Mouse (Mus musculus): ENCODE results near the gene Fzd10.

Fzd10 gene

GRCm38 (mm10) chr5:128601036-128602019 is 684 bp downstream of the Fzd10 start:
- no peak for DNase-seq (ENCODE audit: low spot score)

GRCm38 (mm10) chr5:128603693-128604092 is 3.0 kb downstream of the Fzd10 start:
- no peak for DNase-seq (ENCODE audit: low spot score)

GRCm38 (mm10) chr5:128606596-128606995 is 6.0 kb downstream of the Fzd10 start:
- DNase-seq (ENCODE audit: low spot score), result no peak

GRCm38 (mm10) chr5:128609091-128609490 is 8.4 kb downstream of the Fzd10 start:
- DNase-seq (ENCODE audit: low spot score), result no peak

- no peak for DNase-seq (ENCODE audit: low spot score)
Observed at GRCm38 (mm10) chr5:128617621-128618020, 17.0 kb downstream of the Fzd10 start.

GRCm38 (mm10) chr5:128619987-128620386 is 19.3 kb downstream of the Fzd10 start:
- DNase-seq (ENCODE audit: low spot score), result no peak

GRCm38 (mm10) chr5:128620408-128620807 is 19.8 kb downstream of the Fzd10 start:
- no peak for DNase-seq (ENCODE audit: low spot score)

- no peak for DNase-seq (ENCODE audit: low spot score)
Observed at GRCm38 (mm10) chr5:128627763-128628162, 27.1 kb downstream of the Fzd10 start.

GRCm38 (mm10) chr5:128636648-128637047 is 36.0 kb downstream of the Fzd10 start:
- no peak for DNase-seq (ENCODE audit: low spot score)

- no peak for DNase-seq (ENCODE audit: low spot score)
Observed at GRCm38 (mm10) chr5:128637071-128638015, 36.7 kb downstream of the Fzd10 start.

- DNase-seq (ENCODE audit: low spot score), result no peak
Observed at GRCm38 (mm10) chr5:128638716-128639115, 38.1 kb downstream of the Fzd10 start.

GRCm38 (mm10) chr5:128643065-128643464 is 42.4 kb downstream of the Fzd10 start:
- no peak for DNase-seq (ENCODE audit: low spot score)

GRCm38 (mm10) chr5:128645720-128646119 is 45.1 kb downstream of the Fzd10 start:
- DNase-seq (ENCODE audit: low spot score), result no peak

- DNase-seq (ENCODE audit: low spot score), result no peak
Observed at GRCm38 (mm10) chr5:128646286-128646685, 45.6 kb downstream of the Fzd10 start.

GRCm38 (mm10) chr5:128647221-128647730 is 46.6 kb downstream of the Fzd10 start:
- no peak for DNase-seq (ENCODE audit: low spot score)

- DNase-seq (ENCODE audit: low spot score), result no peak
Observed at GRCm38 (mm10) chr5:128649336-128649897, 48.8 kb downstream of the Fzd10 start.
